Mouse (Mus musculus) liver, embryonic 14.5 days (tissue): Measurements from ENCODE around the gene Pml. TPM values are rescaled to one million over a fixed set of nuclear protein-coding genes. Genes with fewer than 3 reads are reported as not detected.

Experiments
- ATAC-seq: fragments of 200-750 bp; cut with Nextera tagmentation; 2 replicates; pipeline ENCODE4 v1.8.0; 2017; ENCODE audit warnings: moderate number of reproducible peaks, mild to moderate bottlenecking, moderate library complexity; ENCODE audit not compliant: insufficient read depth
- DNase-seq, 3 experiments: peaks; one replicate each; pipeline ENCODE4 v3.0.0-alpha.2; 2012 to 2013; ENCODE audit warnings: low read depth in 3 of 3, low spot score in 3 of 3
- H3K27ac ChIP-seq: fragments of 300-500 bp; sonication (generic); 2 replicates; pipeline ENCODE4 v1.5.1; 2014; ENCODE audit warnings: moderate library complexity, mild to moderate bottlenecking, control low read depth, inconsistent platforms
- H3K27me3 ChIP-seq: fragments of 300-500 bp; sonication (generic); 2 replicates; pipeline ENCODE4 v1.6.1; 2014; ENCODE audit warnings: mild to moderate bottlenecking, low read length, moderate library complexity; ENCODE audit not compliant: control insufficient read depth, insufficient read depth
- H3K36me3 ChIP-seq: fragments of 300-500 bp; sonication (generic); replicated peaks from 2 replicates; pipeline ENCODE4 v1.6.1; 2014; ENCODE audit warnings: low read depth; ENCODE audit not compliant: control insufficient read depth, insufficient read depth
- H3K4me1 ChIP-seq, 2 experiments: fragments of 200-500 bp in 1 of 2; fragments of 300-500 bp in 1 of 2; sonication (generic) in 1 of 2; replicated peaks; 2 replicates each; pipeline ENCODE4 v1.6.1; 2012 to 2014; ENCODE audit warnings: antibody characterized with exemption in 1 of 2, inconsistent platforms in 1 of 2, low read length in 1 of 2; ENCODE audit not compliant: control insufficient read depth in 2 of 2, insufficient read depth in 2 of 2
- H3K4me2 ChIP-seq: fragments of 300-500 bp; sonication (generic); 2 replicates; pipeline ENCODE4 v1.6.1; 2014; ENCODE audit warnings: low read depth, mild to moderate bottlenecking, control low read depth, moderate library complexity
- H3K4me3 ChIP-seq, 2 experiments: fragments of 200-500 bp in 1 of 2; fragments of 300-500 bp in 1 of 2; sonication (generic) in 1 of 2; 2 replicates each; pipeline ENCODE4 v1.5.1; 2012 to 2014; ENCODE audit warnings: low read depth in 2 of 2, low read length in 2 of 2, mild to moderate bottlenecking in 2 of 2, control low read depth in 1 of 2, inconsistent platforms in 1 of 2, moderate library complexity in 1 of 2; ENCODE audit not compliant: insufficient read depth in 1 of 2
- H3K9ac ChIP-seq: fragments of 300-500 bp; sonication (generic); replicated peaks from 2 replicates; pipeline ENCODE4 v1.6.1; 2014; ENCODE audit warnings: mild to moderate bottlenecking, control low read depth, moderate library complexity
- H3K9me3 ChIP-seq: fragments of 300-500 bp; sonication (generic); 2 replicates; pipeline ENCODE4 v1.6.1; 2016; ENCODE audit warnings: low read length, mixed read lengths; ENCODE audit not compliant: control insufficient read depth
- CTCF ChIP-seq: IDR thresholded peaks from 2 replicates; pipeline ENCODE4 v1.5.1; 2016; ENCODE audit warnings: antibody characterized with exemption, low read depth, control low read depth
- EP300 ChIP-seq: IDR thresholded peaks from 2 replicates; pipeline ENCODE4 v1.6.1; 2016; ENCODE audit warnings: antibody characterized with exemption, low read depth
- WGBS: fragments of 180-500 bp; shearing (Covaris S2); extraction: QIAGEN DNeasy Blood & Tissue Kit; methylation state at CpG from one replicate; pipeline ENCODE4 v1.1.7; 2014; ENCODE audit not compliant: insufficient replicate concordance; 5-methylcytosine and 5-hydroxymethylcytosine counted together
- polyA plus RNA-seq, 2 experiments: library from polyadenylated mRNA; depleted of rRNA in 1 of 2; stranded (reverse) in 1 of 2; unstranded in 1 of 2; fragments of >200 nt; fragmentation: Nextera tagmentation in 1 of 2; extraction: Ambion mirVana in 1 of 2; gene quantifications; 2 replicates each; pipeline versions ENCODE4 v1.2.1 to v1.2.3; 2012 to 2014

Gene Pml
- polyA plus RNA-seq, 2 experiments, result 17.1 to 17.6 TPM

GRCm38 (mm10) chr9:58294527-58294926 is 44.9 kb upstream of the Pml start:
- Histone ChIP-seq H3K9me3 (no peaks in the 10 kb centered on the region), H3K9ac (no peak overlapping the region), H3K36me3 (no peaks in the 10 kb centered on the region), H3K4me1 (peaks cover 0 to 6% of the 10 kb centered on the region in 2 experiments; a peak in 2 of 4 replicates), H3K4me3 (no peak overlapping the region), H3K27me3 (no peaks in the 10 kb centered on the region), H3K27ac (no peak overlapping the region), H3K4me2 (no peak overlapping the region)
- no peak for ATAC-seq
- TF ChIP-seq EP300, result no peak
- TF ChIP-seq CTCF, result no peak
- 53% methylated on average over 7 of the region's 7 CpGs for WGBS
- no peak for DNase-seq

- DNase-seq, result no peak
- Histone ChIP-seq H3K36me3 (no peaks in the 10 kb centered on the region), H3K4me3 (no peak overlapping the region), H3K4me2 (no peak overlapping the region), H3K27ac (no peak overlapping the region), H3K27me3 (no peaks in the 10 kb centered on the region), H3K9me3 (no peaks in the 10 kb centered on the region), H3K9ac (no peak overlapping the region), H3K4me1 (no peaks in the 10 kb centered on the region)
- 47% methylated on average over 2 of the region's 2 CpGs for WGBS
- no peak for ATAC-seq
- TF ChIP-seq EP300 (no peak), CTCF (no peak)
These were observed 40.3 kb upstream of the Pml start for GRCm38 (mm10) chr9:58289901-58290300.

- Histone ChIP-seq H3K27me3 (no peaks in the 10 kb centered on the region), H3K4me2 (no peak overlapping the region), H3K4me1 (no peaks in the 10 kb centered on the region), H3K4me3 (no peak overlapping the region), H3K27ac (no peak overlapping the region), H3K36me3 (no peaks in the 10 kb centered on the region), H3K9ac (no peak overlapping the region), H3K9me3 (no peaks in the 10 kb centered on the region)
- DNase-seq (no peak), ATAC-seq (no peak)
- WGBS, result 52% methylated on average over 1 of the region's 1 CpGs
- TF ChIP-seq EP300, result no peak
- TF ChIP-seq CTCF, result no peak
These were observed 39.5 kb upstream of the Pml start for GRCm38 (mm10) chr9:58289090-58289489.

- no peaks in the 10 kb centered on the region for H3K36me3 ChIP-seq
- no peak overlapping the region for H3K4me3 ChIP-seq
- H3K9me3 ChIP-seq, result no peaks in the 10 kb centered on the region
- no peak overlapping the region for H3K9ac ChIP-seq
- ATAC-seq, result no peak
- DNase-seq, result no peak
- no peak overlapping the region for H3K27ac ChIP-seq
- no peak overlapping the region for H3K4me2 ChIP-seq
- no peak for TF ChIP-seq EP300
- TF ChIP-seq CTCF, result no peak
- WGBS, result 61% methylated on average over 7 of the region's 7 CpGs
- peaks cover 0 to 9% of the 10 kb centered on the region in 2 experiments; a peak in 2 of 4 replicates for H3K4me1 ChIP-seq
- H3K27me3 ChIP-seq, result no peaks in the 10 kb centered on the region
These were observed 33.8 kb upstream of the Pml start for GRCm38 (mm10) chr9:58283431-58283830.

- no peak for TF ChIP-seq EP300
- peak; percentile 86 for TF ChIP-seq CTCF
- Histone ChIP-seq H3K27me3 (no peaks in the 10 kb centered on the region), H3K9me3 (no peaks in the 10 kb centered on the region), H3K27ac (no peak overlapping the region), H3K4me3 (no peak overlapping the region), H3K36me3 (no peaks in the 10 kb centered on the region), H3K9ac (no peak overlapping the region), H3K4me2 (no peak overlapping the region), H3K4me1 (peaks cover 0 to 9% of the 10 kb centered on the region in 2 experiments; a peak in 2 of 4 replicates)
- DNase-seq (peak in 1 of 3 experiments; percentile 29), ATAC-seq (no peak)
- WGBS, result 32% methylated on average over 3 of the region's 3 CpGs
These were observed 32.0 kb upstream of the Pml start for GRCm38 (mm10) chr9:58281597-58281996.
